Mouse (Mus musculus): ENCODE data around the gene Exoc6b.

Exoc6b gene

GRCm38 (mm10) chr6:84882663-84883517 lies 186.4 kb downstream of the Exoc6b start:
- in situ Hi-C loops (cut with MboI, MseI) = no loop called here

- in situ Hi-C loops (cut with MboI, MseI) = no loop called here
Observed at GRCm38 (mm10) chr6:84875869-84876268, 193.4 kb downstream of the Exoc6b start.

- in situ Hi-C loops (cut with MboI, MseI) = no loop called here
Observed at GRCm38 (mm10) chr6:84867114-84867513, 202.2 kb downstream of the Exoc6b start.

DNA sequence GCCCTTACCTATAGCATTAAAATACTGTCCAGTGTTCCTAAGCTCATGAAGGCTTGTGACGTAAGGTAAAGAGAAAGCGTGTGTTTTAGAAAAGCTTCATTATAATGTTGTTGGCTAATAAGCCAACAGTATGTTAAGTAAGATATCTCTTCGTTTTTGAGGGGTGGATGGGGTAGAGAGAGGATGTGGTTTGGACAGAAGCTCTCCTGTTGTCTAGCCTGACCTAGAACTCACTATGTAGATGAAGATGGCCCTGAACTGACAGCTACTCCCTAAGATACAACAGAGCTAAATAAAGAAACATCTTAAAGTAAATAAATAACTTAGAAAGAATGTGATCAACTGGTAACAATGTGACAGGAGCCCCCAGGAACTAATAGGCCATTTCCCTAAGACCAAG lies 204.7 kb downstream of the Exoc6b start:
- in situ Hi-C loops (cut with MboI, MseI) = no loop called here

- in situ Hi-C loops (cut with MboI, MseI) = no loop called here
Observed at GRCm38 (mm10) chr6:84863816-84864375, 205.4 kb downstream of the Exoc6b start.

- in situ Hi-C loops (cut with MboI, MseI) = no loop called here
Observed at GRCm38 (mm10) chr6:84845665-84846064, 223.6 kb downstream of the Exoc6b start.

DNA sequence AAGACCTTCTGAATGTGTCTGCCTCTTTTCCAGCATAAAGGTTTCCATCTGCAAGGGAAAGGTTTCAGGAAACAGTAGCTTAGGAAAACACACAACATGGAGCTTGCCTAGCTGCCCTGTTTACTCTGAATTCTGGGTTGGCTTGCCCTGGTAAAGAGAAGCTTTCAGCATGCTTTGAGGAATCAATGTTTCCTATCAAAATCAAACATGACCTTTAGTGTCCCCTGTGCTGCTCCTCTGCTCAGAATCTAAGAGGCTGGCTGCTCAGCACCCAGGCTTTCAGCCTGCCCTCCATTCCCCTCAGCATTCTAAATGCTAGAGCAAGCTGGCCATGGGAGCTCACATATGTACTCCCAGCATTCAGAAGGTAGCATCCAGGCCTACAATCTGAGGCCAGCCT lies 228.2 kb downstream of the Exoc6b start:
- in situ Hi-C loops (cut with MboI, MseI) = no loop called here

- in situ Hi-C loops (cut with MboI, MseI) = no loop called here
Observed at GRCm38 (mm10) chr6:84807546-84807945, 261.8 kb downstream of the Exoc6b start.

DNA sequence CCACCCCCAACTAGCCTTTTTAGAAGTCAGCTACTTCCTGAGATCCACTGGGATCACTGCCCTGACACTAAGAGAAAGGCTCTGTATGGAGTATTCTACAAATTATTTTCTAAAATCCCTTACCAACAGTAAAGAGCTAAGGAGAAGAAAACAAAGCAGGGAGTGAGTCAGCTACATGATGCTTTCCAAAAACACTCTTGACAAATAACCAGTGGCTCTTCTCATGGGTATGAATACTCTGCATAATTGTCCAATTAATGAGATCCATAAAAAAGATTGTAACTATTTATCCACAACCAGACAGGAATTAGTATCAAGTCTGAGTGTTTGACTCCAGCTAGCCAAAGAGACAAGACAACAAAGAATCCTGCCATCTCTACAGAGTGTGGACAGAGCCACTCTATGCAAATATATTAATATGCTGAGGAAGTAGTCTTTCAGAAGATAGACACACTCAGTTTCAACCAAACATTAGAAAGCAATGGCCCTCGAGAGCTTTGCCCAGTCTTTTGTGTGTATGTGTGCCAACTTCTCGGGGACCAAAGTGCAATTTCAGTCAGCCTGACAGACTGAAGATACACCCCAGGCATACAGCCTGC lies 263.1 kb downstream of the Exoc6b start:
- in situ Hi-C loops (cut with MboI, MseI) = no loop called here

DNA sequence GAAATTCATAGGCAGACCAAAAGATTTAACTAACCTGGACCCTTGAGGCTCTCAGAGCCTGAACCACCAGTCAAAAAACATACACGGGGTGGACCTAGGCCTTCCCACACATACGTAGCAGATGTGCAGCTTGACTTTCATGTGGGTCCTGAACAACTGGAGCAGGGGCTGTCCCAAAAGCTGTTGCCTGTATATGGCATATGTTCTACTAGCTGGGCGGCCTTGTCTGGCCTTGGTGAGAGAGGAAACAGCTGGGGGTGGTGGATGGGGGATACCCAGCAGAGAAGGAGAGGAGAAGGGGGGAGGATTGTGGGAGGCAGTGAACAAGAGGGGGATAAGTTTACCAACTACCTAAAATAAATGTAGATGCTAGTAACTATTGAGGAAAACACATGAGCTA lies 270.6 kb downstream of the Exoc6b start:
- in situ Hi-C loops (cut with MboI, MseI) = no loop called here

DNA sequence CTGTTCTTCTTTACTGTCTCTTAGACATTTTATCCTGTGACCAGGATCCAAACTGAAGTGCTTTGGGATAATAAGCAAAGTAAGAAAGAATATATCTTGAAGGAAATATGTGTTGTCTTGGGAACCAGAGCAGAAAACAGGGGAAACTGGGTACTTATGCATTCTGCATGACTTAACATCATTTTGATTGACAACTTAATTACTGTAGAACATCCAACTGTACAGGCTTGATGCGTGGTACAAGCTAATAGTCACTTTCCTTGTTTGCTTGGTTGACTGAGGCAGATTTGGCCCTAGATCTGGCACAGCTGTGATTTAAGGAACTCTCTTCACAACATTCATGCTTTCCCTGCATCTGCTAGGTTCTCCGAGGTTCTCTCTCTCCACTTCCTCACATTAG lies 285.3 kb downstream of the Exoc6b start:
- in situ Hi-C loops (cut with MboI, MseI) = no loop called here

- in situ Hi-C loops (cut with MboI, MseI) = no loop called here
Observed at GRCm38 (mm10) chr6:84779987-84780386, 289.3 kb downstream of the Exoc6b start.

DNA sequence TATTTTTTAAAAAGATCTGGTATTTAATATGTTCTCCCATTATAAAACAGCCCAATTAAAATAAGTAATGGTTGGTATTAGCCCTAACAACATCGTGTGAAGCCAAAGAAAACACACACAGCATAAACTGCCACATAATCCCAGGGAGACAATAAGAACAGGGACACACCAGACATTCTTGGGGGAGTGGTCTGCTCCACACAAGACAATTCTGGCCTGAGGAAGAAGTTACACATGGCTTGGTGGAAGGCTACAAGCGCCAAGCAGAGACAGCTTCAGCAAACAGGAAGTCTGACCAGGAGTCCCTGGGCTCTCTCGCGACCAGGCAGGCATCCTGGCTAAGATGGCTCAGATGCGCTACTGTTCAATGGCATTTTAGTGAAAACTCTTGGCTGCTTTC lies 290.3 kb downstream of the Exoc6b start:
- in situ Hi-C loops (cut with MboI, MseI) = no loop called here

DNA sequence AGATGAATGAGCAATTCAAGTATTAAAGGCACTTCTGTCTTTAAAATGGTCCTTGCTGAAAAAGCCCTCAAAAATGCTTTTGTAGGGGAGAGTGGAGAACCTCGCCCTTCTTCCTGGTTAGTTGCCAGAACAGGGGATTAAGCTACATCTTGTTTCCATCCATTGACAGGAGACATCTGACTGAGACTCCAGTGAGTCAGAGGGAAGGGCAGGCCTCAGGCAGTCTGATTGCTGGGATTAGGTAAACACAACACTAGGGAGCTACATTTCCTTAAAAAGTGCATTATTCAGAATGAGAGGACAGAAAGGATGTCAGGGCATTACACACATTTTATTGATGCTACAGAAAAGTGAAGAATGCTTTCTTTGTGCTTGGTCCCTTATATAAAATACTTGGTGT lies 293.4 kb downstream of the Exoc6b start:
- in situ Hi-C loops (cut with MboI, MseI) = no loop called here

DNA sequence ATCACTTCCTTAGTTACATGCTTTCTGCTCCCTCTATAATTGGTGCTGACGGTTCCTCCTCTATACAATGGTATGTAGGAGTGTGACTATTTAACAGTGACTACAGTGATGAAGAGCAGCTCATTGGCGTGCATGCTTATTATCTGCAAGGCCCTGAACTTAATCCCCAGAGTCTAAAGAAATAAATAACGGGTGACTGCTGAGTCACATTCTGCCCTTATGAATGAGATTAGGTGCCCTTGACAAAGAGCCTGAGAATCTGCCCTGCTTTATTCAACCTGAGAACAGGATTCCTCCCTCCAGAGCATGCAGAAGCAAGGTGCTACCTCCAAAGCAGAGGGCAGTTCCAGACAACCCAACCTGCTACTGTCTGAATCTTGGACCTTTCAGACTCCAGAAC lies 314.0 kb downstream of the Exoc6b start:
- in situ Hi-C loops (cut with MboI, MseI) = no loop called here

GRCm38 (mm10) chr6:84752806-84753420 lies 316.4 kb downstream of the Exoc6b start:
- in situ Hi-C loops (cut with MboI, MseI) = no loop called here

- in situ Hi-C loops (cut with MboI, MseI) = no loop called here
Observed at GRCm38 (mm10) chr6:84751409-84751808, 317.9 kb downstream of the Exoc6b start.

DNA sequence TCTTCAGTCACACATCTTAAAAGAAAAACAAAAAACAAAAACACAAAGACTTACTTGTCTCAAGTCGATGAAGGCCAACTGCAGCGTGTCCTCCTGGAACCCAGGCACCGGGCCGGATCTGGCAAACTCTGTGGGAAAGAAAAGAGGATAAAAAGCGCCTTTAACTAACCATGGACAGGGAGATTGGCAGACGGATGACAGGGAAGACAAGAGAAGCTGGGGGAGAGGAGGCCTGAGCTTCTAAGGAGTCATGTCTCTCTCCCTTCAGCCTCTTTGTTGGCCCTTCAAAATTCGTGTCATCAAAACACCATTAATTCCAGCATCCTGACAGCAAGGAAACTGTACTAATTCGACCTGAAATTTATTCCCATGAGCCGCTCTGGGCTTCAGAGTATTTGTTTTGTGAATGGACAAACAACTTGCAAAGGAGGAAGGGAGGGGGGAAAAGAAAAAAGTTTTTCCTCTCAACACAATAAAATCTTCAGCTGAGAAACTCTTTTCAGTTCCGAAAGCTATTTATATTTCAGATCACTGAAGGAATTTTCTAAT lies 322.4 kb downstream of the Exoc6b start:
- in situ Hi-C loops (cut with MboI, MseI) = no loop called here

- in situ Hi-C loops (cut with MboI, MseI) = no loop called here
Observed at GRCm38 (mm10) chr6:84746193-84746846, 323.0 kb downstream of the Exoc6b start.

- in situ Hi-C loops (cut with MboI, MseI) = no loop called here
Observed at GRCm38 (mm10) chr6:84745570-84745969, 323.7 kb downstream of the Exoc6b start.

GRCm38 (mm10) chr6:84742227-84742626 lies 327.1 kb downstream of the Exoc6b start:
- in situ Hi-C loops (cut with MboI, MseI) = no loop called here

- in situ Hi-C loops (cut with MboI, MseI) = no loop called here
Observed at GRCm38 (mm10) chr6:84736942-84737341, 332.4 kb downstream of the Exoc6b start.

Data from regulatory T cell (primary cell).